Mouse (Mus musculus): ENCODE data around the gene Rpl37. TPM values are rescaled to one million over a fixed set of nuclear protein-coding genes. Genes with fewer than 3 reads are reported as not detected.

Gene Rpl37
- polyA plus RNA-seq, 1 experiment from 2014 or later: 526 TPM

- Histone ChIP-seq H3K9ac (no peak overlapping the region), H3K4me2 (no peak overlapping the region), H3K27ac (no peak overlapping the region), H3K36me3 (peaks cover 23% of the 10 kb centered on the region), H3K4me1 (no peaks in the 10 kb centered on the region), H3K4me3 (replicated peaks) (no peak overlapping the region), H3K27me3 (replicated peaks) (no peaks in the 10 kb centered on the region), H3K9me3 (no peaks in the 10 kb centered on the region)
- no peak for ATAC-seq (ENCODE audit: insufficient read depth, low FRiP score, low read depth)
- WGBS: 88% methylated on average over 12 of the region's 12 CpGs
Observed at GRCm38 (mm10) chr15:5165121-5165773, 48.8 kb downstream of the Rpl37 start.

Other genes with a start within 250 kb of the Rpl37 start
- gene Mroh2b, start 217.9 kb upstream of the Rpl37 start, polyA plus RNA-seq (2015; fragmentation: Nextera tagmentation; extraction: Ambion mirVana): not detected in 2 replicates
- 0.08 TPM in 1 of 2 replicates, not detected in the other for gene C7, start 52.9 kb upstream of the Rpl37 start, polyA plus RNA-seq (2015; fragmentation: Nextera tagmentation; extraction: Ambion mirVana)
- 1.6 and 1.9 TPM in 2 replicates for gene Card6, start 8.1 kb upstream of the Rpl37 start, polyA plus RNA-seq (2015; fragmentation: Nextera tagmentation; extraction: Ambion mirVana)
- 19.9 and 21.5 TPM in 2 replicates for gene Prkaa1, start 27.2 kb downstream of the Rpl37 start, polyA plus RNA-seq (2015; fragmentation: Nextera tagmentation; extraction: Ambion mirVana)
- gene Ttc33, start 68.9 kb downstream of the Rpl37 start, polyA plus RNA-seq (2015; fragmentation: Nextera tagmentation; extraction: Ambion mirVana): 36.5 and 37.8 TPM in 2 replicates
- 5.0 and 6.1 TPM in 2 replicates for gene Ptger4, start 127.5 kb downstream of the Rpl37 start, polyA plus RNA-seq (2015; fragmentation: Nextera tagmentation; extraction: Ambion mirVana)